Mouse (Mus musculus) layer of hippocampus, adult 18-20 months (tissue): Measurements from ENCODE around the gene Brap. TPM values are rescaled to one million over a fixed set of nuclear protein-coding genes. Genes with fewer than 3 reads are reported as not detected.

ENCODE experiments used
- DNase-seq, 2 experiments: peaks; one replicate each; pipeline ENCODE4 v3.0.0; 2022; ENCODE audit warnings: low spot score in 2 of 2
- total RNA-seq, 2 experiments: library from RNA; stranded (reverse); gene quantifications; 2 replicates each; pipeline ENCODE4 v1.2.3; 2021

The Brap gene
- total RNA-seq, 2 experiments from 2014 or later, result 67.4 to 67.7 TPM

DNA sequence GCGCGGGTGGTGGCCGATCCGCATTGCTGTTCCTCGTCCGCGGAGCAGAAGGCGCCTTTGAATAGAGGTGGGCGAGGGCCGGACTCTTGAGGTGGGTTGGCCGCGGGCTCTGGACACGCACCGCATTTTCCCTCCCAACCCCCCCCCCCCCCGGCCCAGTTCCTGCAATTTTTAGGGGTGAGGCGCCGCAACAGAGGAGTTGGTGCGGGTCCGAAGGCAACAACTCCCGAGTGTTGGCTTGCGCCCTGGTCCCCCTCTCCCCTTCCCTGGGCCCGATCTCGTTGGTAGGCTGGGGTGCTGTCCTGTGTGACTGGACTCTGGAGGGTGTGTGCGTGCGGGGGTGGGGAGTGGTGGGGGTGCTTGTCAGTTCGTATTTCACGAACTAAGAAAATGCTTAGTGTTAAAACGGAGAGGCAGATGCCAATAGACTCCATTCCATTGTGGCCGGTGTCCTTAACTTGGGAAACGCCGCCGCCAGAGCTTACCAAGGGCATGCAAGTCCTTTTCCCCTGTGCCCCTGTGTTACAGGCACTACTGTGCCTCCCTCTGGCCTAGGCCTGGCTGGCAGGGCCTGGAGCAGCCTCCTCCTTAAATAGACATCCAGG is 52.7 kb downstream of the Brap start:
- peak in 1 of 2 experiments; percentile 34 for DNase-seq

DNA sequence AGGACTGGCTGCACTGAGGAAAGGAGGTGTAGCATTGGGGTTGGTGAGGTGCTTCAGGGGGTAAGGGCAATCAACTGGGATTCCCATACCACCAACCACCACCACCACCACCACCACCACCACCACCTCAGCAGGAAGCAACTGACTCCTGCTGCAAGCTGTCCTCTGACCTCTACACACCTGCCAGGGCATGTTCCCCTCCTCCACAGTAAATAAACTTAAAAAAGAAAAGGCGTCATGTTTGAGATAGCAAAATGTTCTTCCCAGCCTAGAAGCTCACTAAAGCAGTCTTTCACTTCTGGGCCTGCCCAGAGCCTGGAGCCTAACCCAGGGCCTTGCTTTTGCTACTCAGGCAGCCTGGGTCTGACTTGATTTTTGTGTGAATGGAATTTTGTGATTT is 54.0 kb downstream of the Brap start:
- DNase-seq, result no peak

DNA sequence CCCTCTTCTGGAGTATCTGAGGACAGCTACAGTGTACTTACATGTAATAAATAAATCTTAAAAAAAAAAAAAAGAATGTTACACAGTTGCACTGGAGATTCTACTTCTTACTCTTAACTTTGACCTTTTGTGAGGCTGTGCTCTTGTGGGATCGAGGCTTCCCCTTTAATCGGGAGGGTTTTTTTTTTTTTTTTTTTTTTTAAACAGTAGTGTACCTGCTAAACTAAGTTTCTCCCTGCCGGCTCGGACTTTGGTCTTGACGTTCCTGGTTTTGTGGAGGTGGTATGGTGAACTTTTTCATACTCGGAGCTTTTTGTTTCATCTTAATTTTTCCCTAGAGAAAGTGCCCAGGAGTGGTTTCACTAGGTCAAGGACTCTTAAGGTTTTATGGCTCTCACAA is 54.6 kb downstream of the Brap start:
- DNase-seq, result no peak

DNA sequence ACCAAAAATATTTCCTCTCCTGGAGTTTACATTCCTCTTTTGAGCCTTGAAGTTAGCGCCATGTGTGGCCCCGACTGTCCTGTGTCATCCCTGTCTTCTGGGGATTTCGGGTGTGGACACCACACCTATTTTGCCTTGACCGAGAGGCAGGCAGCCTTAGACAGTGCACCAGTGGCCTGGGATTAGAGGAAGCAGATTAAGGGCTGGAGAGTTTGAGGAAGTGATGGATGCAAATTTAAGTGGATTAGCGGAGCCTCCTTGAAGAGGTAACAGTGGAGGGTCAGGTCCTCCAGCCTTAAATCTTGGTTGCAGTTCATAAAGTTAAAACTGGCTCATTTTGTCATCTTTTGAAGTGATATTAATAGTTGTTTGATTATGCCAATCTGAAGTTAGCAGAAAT is 58.1 kb downstream of the Brap start:
- DNase-seq, result no peak

DNA sequence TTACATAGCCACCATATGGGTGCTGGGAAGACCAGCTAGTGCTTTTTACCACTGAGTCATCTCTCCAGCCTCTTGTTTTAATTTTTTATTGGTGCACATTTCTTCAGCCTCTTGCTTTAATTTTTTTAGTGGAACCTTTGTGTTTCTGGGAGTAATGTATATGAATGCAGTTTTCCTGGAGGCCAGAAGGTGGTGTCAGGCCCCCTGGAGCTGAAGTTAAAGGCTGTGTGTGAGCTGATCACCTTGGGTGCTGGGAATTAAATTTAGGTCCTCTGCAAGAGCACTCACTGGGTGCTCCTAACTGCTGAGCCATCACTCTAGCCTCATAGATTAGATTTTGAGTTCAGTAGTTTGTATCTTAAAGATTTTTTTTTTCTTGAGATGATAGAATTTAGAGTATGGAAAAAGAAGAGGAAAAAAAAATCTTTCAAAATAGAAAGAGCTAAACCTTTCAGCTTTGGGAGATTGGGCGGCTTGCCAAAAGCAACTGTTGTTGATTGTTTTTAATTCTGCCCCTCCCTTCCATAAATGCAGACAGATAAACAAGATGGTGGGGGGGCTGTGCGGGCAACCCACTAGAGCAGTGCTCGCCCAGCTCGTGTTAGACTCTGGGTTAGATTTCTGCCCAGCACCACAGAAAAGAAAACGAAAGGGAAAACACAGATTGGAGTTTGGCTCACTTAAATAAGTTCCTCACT is 60.7 kb downstream of the Brap start:
- no peak for DNase-seq

DNA sequence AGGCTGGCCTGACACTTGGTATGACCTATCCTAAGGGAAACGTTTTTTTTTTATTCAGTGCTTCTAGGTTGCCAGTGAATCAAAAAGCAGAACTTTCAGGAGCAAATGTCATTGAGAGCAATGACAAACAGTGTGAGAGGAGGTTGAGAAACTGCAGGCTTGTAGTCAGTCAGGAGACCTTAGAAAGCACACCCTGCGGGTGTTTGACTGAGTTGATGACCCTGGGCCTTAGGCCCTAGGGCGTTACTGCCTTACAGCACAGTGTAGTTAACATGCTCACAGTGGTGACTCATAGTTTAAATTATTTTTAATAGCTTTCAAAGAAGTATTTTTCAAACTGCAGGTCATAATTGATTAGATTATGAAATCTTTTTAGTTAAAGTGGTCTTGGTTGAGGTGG is 61.5 kb downstream of the Brap start:
- no peak for DNase-seq

DNA sequence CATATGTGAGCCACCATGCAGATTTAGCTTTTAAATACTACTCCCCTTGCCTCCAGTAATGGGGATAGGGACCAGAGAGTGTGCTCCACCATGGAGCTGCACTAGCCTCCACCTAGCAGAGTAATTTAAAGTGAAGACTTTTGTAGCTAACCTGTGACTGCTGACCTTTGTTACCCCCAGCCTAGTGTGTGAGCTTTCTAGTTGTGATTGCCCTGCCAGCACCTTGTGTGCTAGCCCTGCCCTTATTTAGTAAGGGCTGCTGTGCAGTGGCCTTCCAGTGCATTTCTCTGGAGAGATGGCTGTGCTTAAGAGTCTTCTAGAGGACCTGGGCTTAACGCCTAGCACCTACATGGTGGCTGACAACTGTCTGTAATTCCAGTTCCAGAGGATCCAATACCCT is 64.3 kb downstream of the Brap start:
- no peak for DNase-seq

DNA sequence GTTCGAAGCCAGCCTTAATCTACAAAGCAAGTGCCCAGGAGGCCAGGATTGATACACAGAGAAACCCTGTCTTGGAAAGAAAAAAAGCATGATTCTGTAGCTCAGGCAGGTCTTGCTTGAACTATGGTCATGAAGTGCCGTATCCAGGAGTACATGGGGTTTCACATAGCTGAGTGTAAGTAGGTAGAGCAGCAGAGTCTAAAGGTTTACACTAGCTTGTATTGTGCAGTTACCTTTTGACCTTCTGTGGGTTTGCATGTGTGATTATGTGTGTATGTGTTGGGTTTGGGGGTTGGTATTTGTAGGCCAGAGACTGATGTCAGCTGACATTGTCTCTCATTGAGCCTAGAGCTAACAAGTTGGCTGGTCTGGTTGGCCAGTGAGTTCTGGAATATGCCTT is 69.7 kb downstream of the Brap start:
- no peak for DNase-seq

GRCm38 (mm10) chr5:121736641-121737040 is 76.3 kb downstream of the Brap start:
- no peak for DNase-seq

Other genes with a start within 250 kb of the Brap start
- 1 to 10 TPM; 8.4 to 8.9 TPM for gene Tmem116, start 208.7 kb upstream of the Brap start, total RNA-seq
- 100 to 1,000 TPM; 140 to 150 TPM for gene Erp29, start 208.1 kb upstream of the Brap start, total RNA-seq
- gene Adam1b, start 157.1 kb upstream of the Brap start, total RNA-seq, result under 1 TPM in 1 of 2 experiments, not detected in 1; 0.10 TPM
- 10 to 100 TPM; 17.0 to 19.6 TPM for gene Adam1a, start 115.1 kb upstream of the Brap start, total RNA-seq
- not detected for gene Gm42878, start 115.1 kb upstream of the Brap start, total RNA-seq
- gene Mapkapk5, start 114.7 kb upstream of the Brap start, total RNA-seq, result 10 to 100 TPM; 59.6 to 63.1 TPM
- 100 to 1,000 TPM; 136 to 161 TPM for gene Aldh2, start 66.7 kb upstream of the Brap start, total RNA-seq
- gene Acad12, start 41.6 kb upstream of the Brap start, total RNA-seq, result 1 to 10 TPM; 6.1 to 6.8 TPM
- gene Acad10, start within 50 bp of the Brap start, total RNA-seq, result 1 to 10 TPM; 3.7 to 5.8 TPM
- gene Atxn2, start 50.8 kb downstream of the Brap start, total RNA-seq, result 100 to 1,000 TPM; 212 to 241 TPM
- gene Sh2b3, start 177.1 kb downstream of the Brap start, total RNA-seq, result 10 to 100 TPM; 21.3 to 23.4 TPM
- 10 to 100 TPM in 1 of 2 experiments, 1 to 10 TPM in 1; 7.5 to 11.7 TPM for gene Pheta1, start 188.4 kb downstream of the Brap start, total RNA-seq